Mouse (Mus musculus) liver, embryonic 14.5 days (tissue): ENCODE data around the gene Sh3glb2.

Experiments used
- CTCF ChIP-seq: IDR thresholded peaks from 2 replicates; pipeline ENCODE4 v1.5.1; 2016; ENCODE audit warnings: antibody characterized with exemption, low read depth, control low read depth
- EP300 ChIP-seq: IDR thresholded peaks from 2 replicates; pipeline ENCODE4 v1.6.1; 2016; ENCODE audit warnings: antibody characterized with exemption, low read depth

DNA sequence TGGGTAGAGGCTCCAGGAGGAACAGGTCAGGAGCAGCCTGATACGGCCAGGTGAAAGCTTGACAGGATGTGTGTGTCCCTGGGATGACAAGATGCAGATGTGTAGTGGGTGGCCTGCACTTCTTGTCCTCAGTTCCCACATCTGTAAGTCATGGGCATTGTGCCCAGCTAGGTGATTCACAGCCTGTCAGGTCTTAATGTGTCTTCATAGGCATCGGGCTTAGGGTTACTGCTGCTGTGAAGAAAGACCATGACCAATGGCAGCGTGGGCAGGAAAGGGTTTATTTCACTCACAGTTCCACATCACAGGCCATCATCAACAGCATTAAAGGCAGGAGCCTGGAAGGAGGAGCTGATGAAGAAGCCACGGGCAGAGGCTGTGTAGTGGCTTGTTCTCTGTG lies 26.5 kb upstream of the Sh3glb2 start:
- TF ChIP-seq CTCF, result no peak
- TF ChIP-seq EP300, result no peak
